Mouse (Mus musculus): ENCODE measurements at regions not wholly inside any gene's neighbourhood (a gene's known extent, or its start where the extent isn't known, plus 50 kb on each side); places are given as distances from the start of the nearest gene placed in this dataset.

GRCm38 (mm10) chr10:17129391-17130163 is 593.4 kb upstream of the Cited2 start:
- TF ChIP-seq CTCF (IDR thresholded peaks at IDR 0.05; ENCODE audit: borderline replicate concordance, insufficient read depth, low read length) (no peak), POLR2A (IDR thresholded peaks at IDR 0.05; ENCODE audit: low read depth, low read length) (no peak)
